Mouse (Mus musculus) hindbrain, embryonic 11.5 days (tissue): Measurements from ENCODE around the gene Prr14. TPM values are rescaled to one million over a fixed set of nuclear protein-coding genes. Genes with fewer than 3 reads are reported as not detected.
"Not testable (repeated sequence)": the region's sequence is repeated elsewhere in the genome, so short reads cannot be mapped to it uniquely, and the experiment has no call there.

ENCODE experiments used
- ATAC-seq: fragments of 200-750 bp; cut with Nextera tagmentation; 2 replicates; pipeline ENCODE4 v1.8.0; 2017; ENCODE audit warnings: mild to moderate bottlenecking, moderate TSS enrichment, moderate library complexity; ENCODE audit not compliant: low FRiP score
- DNase-seq: peaks from one replicate; pipeline ENCODE4 v3.0.0-alpha.2; 2015; ENCODE audit warnings: low spot score
- H3K27ac ChIP-seq: fragments of 300-500 bp; sonication (generic); 2 replicates; pipeline ENCODE4 v1.5.1; 2014; ENCODE audit warnings: mild to moderate bottlenecking, low read depth, low read length
- H3K27me3 ChIP-seq: fragments of 300-500 bp; sonication (generic); 2 replicates; pipeline ENCODE4 v1.6.1; 2014; ENCODE audit warnings: mild to moderate bottlenecking, low read length, moderate library complexity, mixed read lengths; ENCODE audit not compliant: control insufficient read depth, insufficient read depth
- H3K36me3 ChIP-seq: fragments of 300-500 bp; sonication (generic); 2 replicates; pipeline ENCODE4 v1.6.1; 2014; ENCODE audit warnings: mild to moderate bottlenecking, low read length, moderate library complexity, mixed read lengths; ENCODE audit not compliant: control insufficient read depth, insufficient read depth
- H3K4me1 ChIP-seq: fragments of 300-500 bp; sonication (generic); replicated peaks from 2 replicates; pipeline ENCODE4 v1.6.1; 2014; ENCODE audit warnings: low read length, mixed read lengths; ENCODE audit not compliant: control insufficient read depth, insufficient read depth
- H3K4me2 ChIP-seq: fragments of 300-500 bp; sonication (generic); replicated peaks from 2 replicates; pipeline ENCODE4 v1.6.1; 2014; ENCODE audit warnings: mild to moderate bottlenecking, low read depth, low read length
- H3K4me3 ChIP-seq: fragments of 300-500 bp; sonication (generic); 2 replicates; pipeline ENCODE4 v1.5.1; 2014; ENCODE audit warnings: low read depth, low read length
- H3K9ac ChIP-seq: fragments of 300-500 bp; sonication (generic); 2 replicates; pipeline ENCODE4 v1.6.1; 2014; ENCODE audit warnings: low read depth, low read length
- H3K9me3 ChIP-seq: fragments of 300-500 bp; sonication (generic); 2 replicates; pipeline ENCODE4 v1.6.1; 2016; ENCODE audit warnings: low read length; ENCODE audit not compliant: control insufficient read depth
- WGBS: fragments of 180-500 bp; shearing (Covaris S2); extraction: QIAGEN DNeasy Blood & Tissue Kit; methylation state at CpG from one replicate; pipeline ENCODE4 v1.1.7; 2014; 5-methylcytosine and 5-hydroxymethylcytosine counted together
- polyA plus RNA-seq: library from polyadenylated mRNA; unstranded; fragments of >200 nt; fragmentation: Nextera tagmentation; extraction: Ambion mirVana; gene quantifications from 2 replicates; pipeline ENCODE4 v1.2.1, GENCODE M21; 2014

Gene Prr14
- polyA plus RNA-seq, 1 experiment from 2014 or later, result 72.1 TPM

- Histone ChIP-seq H3K4me2 (no peak overlapping the region), H3K9me3 (no peaks in the 10 kb centered on the region), H3K4me3 (no peak overlapping the region), H3K27ac (no peak overlapping the region), H3K9ac (no peak overlapping the region), H3K27me3 (no peaks in the 10 kb centered on the region), H3K4me1 (no peaks in the 10 kb centered on the region), H3K36me3 (peaks cover 14% of the 10 kb centered on the region)
- 97% methylated on average over 7 of the region's 7 CpGs for WGBS
- ATAC-seq (no peak), DNase-seq (no peak)
Measured at GRCm38 (mm10) chr7:127489982-127490381, 30.6 kb downstream of the Prr14 start.

GRCm38 (mm10) chr7:127491846-127492245 is 32.4 kb downstream of the Prr14 start:
- H3K9ac ChIP-seq, result no peak overlapping the region
- no peaks in the 10 kb centered on the region for H3K27me3 ChIP-seq
- H3K4me1 ChIP-seq, result no peaks in the 10 kb centered on the region
- no peak for DNase-seq
- no peak overlapping the region for H3K27ac ChIP-seq
- H3K9me3 ChIP-seq, result no peaks in the 10 kb centered on the region
- 84% methylated on average over 3 of the region's 3 CpGs for WGBS
- no peak for ATAC-seq
- H3K4me2 ChIP-seq, result no peak overlapping the region
- no peak overlapping the region for H3K4me3 ChIP-seq
- peaks cover 12% of the 10 kb centered on the region for H3K36me3 ChIP-seq

DNA sequence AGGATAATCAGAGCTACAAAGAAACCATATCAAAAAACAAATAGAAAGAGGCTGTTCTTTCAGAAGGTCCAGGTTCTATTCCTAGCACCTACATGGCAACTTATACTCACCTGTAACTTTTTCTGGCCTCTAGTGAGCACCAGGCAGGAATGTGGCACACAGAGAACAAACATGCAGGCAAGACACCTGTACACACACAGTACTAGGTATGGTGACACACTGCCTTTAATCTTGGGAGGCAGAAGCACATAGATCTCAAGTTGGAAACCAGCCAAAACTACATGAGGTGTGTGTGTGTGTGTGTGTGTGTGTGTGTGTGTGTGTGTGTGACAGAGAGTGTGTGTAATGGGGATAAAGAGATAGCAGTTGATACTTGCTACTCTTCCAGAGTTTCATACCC is 35.2 kb downstream of the Prr14 start:
- peaks cover 8% of the 10 kb centered on the region for H3K36me3 ChIP-seq
- DNase-seq, result no peak
- H3K4me1 ChIP-seq, result no peaks in the 10 kb centered on the region
- no peaks in the 10 kb centered on the region for H3K9me3 ChIP-seq
- H3K27me3 ChIP-seq, result no peaks in the 10 kb centered on the region
- H3K4me2 ChIP-seq, result no peak overlapping the region
- no peak for ATAC-seq
- H3K27ac ChIP-seq, result no peak overlapping the region
- H3K4me3 ChIP-seq, result no peak overlapping the region
- H3K9ac ChIP-seq, result no peak overlapping the region

GRCm38 (mm10) chr7:127497382-127497781 is 38.0 kb downstream of the Prr14 start:
- Histone ChIP-seq H3K4me3 (no peak overlapping the region), H3K4me1 (no peaks in the 10 kb centered on the region), H3K27me3 (no peaks in the 10 kb centered on the region), H3K9me3 (no peaks in the 10 kb centered on the region), H3K9ac (no peak overlapping the region), H3K4me2 (no peak overlapping the region), H3K36me3 (no peaks in the 10 kb centered on the region), H3K27ac (no peak overlapping the region)
- ATAC-seq (no peak), DNase-seq (no peak)
- WGBS, result 84% methylated on average over 2 of the region's 2 CpGs

DNA sequence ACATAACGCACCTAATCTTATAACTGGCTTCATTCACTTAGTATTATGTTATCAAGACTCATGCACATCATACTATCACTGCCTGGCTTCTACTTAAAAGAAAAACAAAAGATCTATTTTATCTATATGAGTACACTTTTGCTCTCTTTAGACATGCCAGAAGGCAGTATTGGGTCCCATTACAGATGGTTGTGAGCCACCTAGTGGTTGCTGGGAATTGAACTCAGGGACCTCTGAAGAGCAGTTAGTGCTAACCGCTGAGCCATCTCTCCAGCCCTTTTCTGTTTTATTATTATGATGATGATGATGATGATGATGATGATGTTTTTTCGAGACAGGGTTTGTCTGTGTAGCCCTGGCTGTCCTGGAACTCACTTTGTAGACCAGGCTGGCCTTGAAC is 39.0 kb downstream of the Prr14 start:
- DNase-seq (peak; percentile 43), ATAC-seq (no peak)
- H3K4me2 ChIP-seq, result no peak overlapping the region
- no peak overlapping the region for H3K27ac ChIP-seq
- no peak overlapping the region for H3K4me3 ChIP-seq
- H3K27me3 ChIP-seq, result no peaks in the 10 kb centered on the region
- H3K9me3 ChIP-seq, result no peaks in the 10 kb centered on the region
- no peak overlapping the region for H3K9ac ChIP-seq
- H3K4me1 ChIP-seq, result no peaks in the 10 kb centered on the region
- WGBS, result 43% methylated on average over 3 of the region's 3 CpGs
- H3K36me3 ChIP-seq, result no peaks in the 10 kb centered on the region

- H3K4me2 ChIP-seq, result no peak overlapping the region
- WGBS, result 91% methylated on average over 3 of the region's 3 CpGs
- H3K4me1 ChIP-seq, result peaks cover 3% of the 10 kb centered on the region; the same call in 1 of the 2 replicates
- no peak overlapping the region for H3K27ac ChIP-seq
- no peaks in the 10 kb centered on the region for H3K36me3 ChIP-seq
- no peak overlapping the region for H3K9ac ChIP-seq
- no peak overlapping the region for H3K4me3 ChIP-seq
- no peaks in the 10 kb centered on the region for H3K9me3 ChIP-seq
- ATAC-seq (no peak), DNase-seq (no peak)
- no peaks in the 10 kb centered on the region for H3K27me3 ChIP-seq
Measured at GRCm38 (mm10) chr7:127508291-127508690, 48.9 kb downstream of the Prr14 start.

DNA sequence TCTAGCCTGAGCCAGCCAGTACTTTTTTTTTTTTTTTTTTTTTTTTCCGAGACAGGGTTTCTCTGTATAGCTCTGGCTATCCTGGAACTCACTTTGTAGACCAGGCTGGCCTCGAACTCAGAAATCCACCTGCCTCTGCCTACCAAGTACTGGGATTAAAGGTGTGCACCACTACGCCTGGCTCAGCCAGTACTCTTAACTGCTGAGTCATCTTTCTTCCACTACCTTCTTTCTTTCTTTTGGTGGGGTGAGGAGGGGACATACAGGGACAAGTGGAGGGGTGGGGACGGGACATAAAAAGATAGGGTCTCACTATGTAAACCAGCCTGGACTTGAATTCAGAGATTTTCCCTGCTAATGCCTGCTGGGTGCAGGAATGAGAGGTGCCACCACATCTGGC is 50.4 kb downstream of the Prr14 start:
- not testable (repeated sequence) for H3K4me3 ChIP-seq, H3K27me3 ChIP-seq, H3K36me3 ChIP-seq, H3K27ac ChIP-seq, DNase-seq, H3K4me1 ChIP-seq, H3K4me2 ChIP-seq, ATAC-seq, H3K9me3 ChIP-seq, H3K9ac ChIP-seq
- 95% methylated on average over 3 of the region's 4 CpGs for WGBS

DNA sequence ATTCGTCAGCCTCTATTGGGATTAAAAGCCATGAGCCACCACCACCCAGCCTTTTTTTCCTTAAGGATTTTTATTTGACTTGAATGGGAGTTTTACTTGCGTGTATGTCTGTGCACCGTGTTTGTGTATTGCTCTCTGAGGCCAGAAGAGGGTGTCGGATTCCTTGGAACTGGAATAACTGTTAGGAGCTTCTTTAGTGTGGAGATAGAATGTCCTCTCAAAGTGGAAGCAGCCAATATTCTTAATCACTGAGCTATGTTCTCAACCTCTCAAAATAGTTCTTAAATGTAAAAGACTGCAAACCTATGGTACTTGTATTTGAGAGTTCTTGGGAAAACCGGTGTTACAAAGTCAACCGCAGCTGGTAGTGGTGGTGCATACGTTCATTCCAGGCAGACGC is 51.8 kb downstream of the Prr14 start:
- Histone ChIP-seq H3K36me3 (peaks cover 3% of the 10 kb centered on the region; the same call in 1 of the 2 replicates), H3K4me2 (peak overlapping the region; percentile 56; the same call in 1 of the 2 replicates), H3K4me3 (peak overlapping the region; percentile 85), H3K4me1 (peaks cover 3% of the 10 kb centered on the region; the same call in 1 of the 2 replicates), H3K27me3 (no peaks in the 10 kb centered on the region), H3K27ac (peak overlapping the region; percentile 93), H3K9ac (no peak overlapping the region), H3K9me3 (no peaks in the 10 kb centered on the region)
- ATAC-seq, result no peak
- DNase-seq, result no peak
- 46% methylated on average over 8 of the region's 8 CpGs for WGBS

DNA sequence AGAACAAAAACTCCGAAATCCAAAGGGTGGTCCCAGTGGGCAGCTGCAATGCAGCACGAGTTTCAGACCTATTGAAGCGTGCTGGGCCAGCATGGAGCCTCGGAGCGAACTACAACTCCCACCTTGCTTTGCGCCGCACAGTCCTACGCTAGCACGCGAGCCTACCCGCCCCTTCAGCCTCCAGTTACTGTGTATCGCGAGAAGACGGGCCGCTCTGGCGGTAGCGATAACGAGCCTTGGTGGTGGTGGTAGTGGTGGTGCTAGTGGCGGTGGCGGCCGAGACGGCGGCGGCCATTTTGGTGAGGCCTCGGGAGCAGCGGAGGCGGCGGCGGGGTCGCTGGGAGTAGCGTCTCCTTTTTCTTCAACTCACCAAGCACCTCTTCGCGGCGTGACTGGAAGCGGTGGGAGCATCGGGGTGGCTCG is 52.4 kb downstream of the Prr14 start, which contains the start of gene Srcap:
Srcap (plus strand) TSS at position 176 of the 423 bp plus-strand sequence.
- WGBS, result under 1% methylated on average over 34 of the region's 37 CpGs
- H3K27me3 ChIP-seq, result no peaks in the 10 kb centered on the region
- H3K9me3 ChIP-seq, result no peaks in the 10 kb centered on the region
- H3K9ac ChIP-seq, result peak within 1 kb of the TSS; percentile 72
- DNase-seq (peak; percentile 97), ATAC-seq (peak; percentile 98)
- peaks cover 3% of the 10 kb centered on the region; the same call in 1 of the 2 replicates for H3K36me3 ChIP-seq
- H3K4me3 ChIP-seq, result peak within 1 kb of the TSS; percentile 85
- peak within 1 kb of the TSS; percentile 93 for H3K27ac ChIP-seq
- peaks cover 3% of the 10 kb centered on the region; the same call in 1 of the 2 replicates for H3K4me1 ChIP-seq
- peak within 1 kb of the TSS; percentile 56 for H3K4me2 ChIP-seq
